Mouse (Mus musculus): ENCODE results near the gene Gnpat.

The Gnpat gene

GRCm38 (mm10) chr8:124935116-124935515 lies 72.3 kb downstream of the Gnpat start:
- in situ Hi-C loops (cut with MboI; ENCODE audit: low sequenced_read_pairs) = no loop called here

- in situ Hi-C loops (cut with MboI; ENCODE audit: low sequenced_read_pairs) = no loop called here
Observed at GRCm38 (mm10) chr8:124936699-124937098, 73.9 kb downstream of the Gnpat start.

- in situ Hi-C loops (cut with MboI; ENCODE audit: low sequenced_read_pairs) = no loop called here
Observed at GRCm38 (mm10) chr8:124937293-124937692, 74.5 kb downstream of the Gnpat start.
